Mouse (Mus musculus) cerebellum, adult 8-10 months (tissue): Measurements from ENCODE around the gene Shld1.

Source experiments
- DNase-seq: peaks from one replicate; pipeline ENCODE4 v3.0.0; 2022

Gene Shld1

DNA sequence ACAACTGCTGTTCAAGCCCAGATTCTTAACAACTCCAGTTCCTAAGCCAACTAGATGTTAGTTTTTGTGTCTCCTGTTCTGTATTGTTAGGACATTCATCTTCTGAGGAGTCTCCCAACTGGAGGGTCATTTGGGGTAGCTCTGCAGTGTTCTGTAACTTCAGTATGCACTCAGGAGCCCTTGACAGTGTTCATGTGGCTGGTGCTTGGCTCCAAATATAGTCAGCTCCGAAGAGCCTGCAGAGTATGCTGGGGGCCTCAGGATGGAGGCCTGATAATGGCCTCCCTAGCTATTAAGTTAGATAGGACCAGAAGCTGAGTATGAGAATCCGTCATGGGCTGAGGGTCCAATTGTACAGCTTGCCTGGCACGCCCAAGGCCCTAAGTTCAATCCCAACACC is 7.2 kb downstream of the Shld1 start:
- no peak for DNase-seq

DNA sequence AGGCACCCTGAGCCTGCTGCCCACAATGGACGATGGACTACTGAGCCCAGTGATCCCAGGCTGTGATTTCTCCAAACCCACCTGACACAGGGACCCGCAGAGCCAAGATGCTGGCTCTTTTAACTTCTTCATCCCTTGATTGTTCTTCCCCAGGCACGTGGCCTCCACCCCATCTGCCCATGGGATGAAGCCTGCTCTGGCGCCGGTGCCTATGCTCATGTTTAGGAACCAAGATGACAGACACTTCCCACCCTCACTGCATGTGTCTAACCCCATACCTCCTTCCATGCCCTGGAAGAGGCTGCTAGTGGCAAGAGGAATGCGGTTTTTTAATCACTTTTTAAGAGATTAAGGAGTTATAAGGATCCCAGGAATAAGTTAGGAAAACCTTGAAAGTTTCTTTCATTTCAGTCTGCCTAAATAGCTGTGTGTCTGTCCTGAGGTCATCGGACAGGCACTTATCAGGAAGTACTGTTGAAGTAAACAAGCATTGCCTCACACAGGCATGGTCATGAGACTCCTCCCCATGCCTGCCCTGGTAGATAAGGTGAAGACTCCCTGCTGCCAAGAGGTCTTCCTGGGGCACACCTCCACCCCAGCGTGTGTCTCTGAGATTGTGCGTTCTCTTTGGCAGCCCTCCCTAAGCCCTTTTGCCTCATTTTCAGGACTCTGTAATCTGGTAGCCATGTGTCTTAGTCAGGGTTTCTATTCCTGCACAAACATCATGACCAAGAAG is 8.8 kb downstream of the Shld1 start:
- DNase-seq = no peak

DNA sequence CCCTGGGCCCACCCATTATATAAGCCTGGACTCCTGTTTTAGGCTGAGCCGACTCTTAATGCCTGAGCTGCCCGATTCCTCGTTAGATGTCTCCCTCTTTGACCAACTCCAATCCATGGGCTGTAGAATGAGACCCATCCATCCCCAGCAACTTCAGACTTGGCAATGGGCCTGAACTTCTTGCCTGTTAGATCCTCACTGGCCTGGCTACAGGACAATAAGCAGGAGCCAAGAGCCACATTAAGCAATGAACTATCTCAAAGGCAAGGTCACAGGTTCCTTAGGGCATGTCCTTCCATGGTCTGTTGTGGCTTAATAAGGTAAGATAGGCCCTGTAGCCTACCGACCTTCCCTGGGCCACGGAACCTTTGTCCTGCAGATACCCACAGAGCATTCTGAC is 9.8 kb downstream of the Shld1 start:
- DNase-seq = no peak

DNA sequence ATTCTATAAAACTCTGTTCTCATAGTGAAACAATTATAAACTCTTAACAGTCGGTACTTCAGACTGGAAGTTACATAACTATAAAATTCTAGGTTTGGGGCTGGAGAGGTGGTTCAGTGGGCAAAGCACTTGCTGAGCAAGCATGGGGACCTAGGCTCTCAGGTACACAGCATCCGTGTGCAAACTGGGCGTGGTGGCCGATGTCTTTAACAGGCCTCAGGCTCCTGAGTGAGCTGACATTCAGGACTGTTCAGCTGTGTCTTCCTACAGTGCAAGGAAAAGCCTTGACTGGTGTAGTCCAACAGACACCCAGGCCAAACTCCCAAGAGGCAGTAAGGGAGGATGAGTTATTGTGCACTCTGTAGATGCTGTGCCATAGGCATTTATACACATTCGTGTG is 10.5 kb downstream of the Shld1 start:
- no peak for DNase-seq

DNA sequence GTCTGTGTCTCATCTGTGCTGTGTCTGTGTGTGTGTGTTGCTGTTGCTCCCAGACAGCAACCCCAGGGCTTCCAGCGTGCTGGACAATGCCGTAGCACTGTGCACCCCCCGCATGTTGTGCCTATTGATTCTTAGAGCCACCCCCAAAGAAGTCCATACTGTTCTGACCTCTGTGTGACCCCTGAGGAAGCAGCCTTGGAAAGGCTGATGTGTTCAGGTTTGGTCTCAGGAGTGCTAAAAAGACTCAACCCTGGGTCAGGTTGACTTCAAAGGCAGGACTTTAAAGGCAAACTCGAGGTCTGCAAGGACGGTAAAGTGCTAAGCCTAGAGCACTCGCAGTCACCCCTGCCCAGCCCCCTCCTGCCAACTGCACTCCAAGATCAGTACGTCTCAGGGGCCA is 11.0 kb downstream of the Shld1 start:
- DNase-seq = no peak

DNA sequence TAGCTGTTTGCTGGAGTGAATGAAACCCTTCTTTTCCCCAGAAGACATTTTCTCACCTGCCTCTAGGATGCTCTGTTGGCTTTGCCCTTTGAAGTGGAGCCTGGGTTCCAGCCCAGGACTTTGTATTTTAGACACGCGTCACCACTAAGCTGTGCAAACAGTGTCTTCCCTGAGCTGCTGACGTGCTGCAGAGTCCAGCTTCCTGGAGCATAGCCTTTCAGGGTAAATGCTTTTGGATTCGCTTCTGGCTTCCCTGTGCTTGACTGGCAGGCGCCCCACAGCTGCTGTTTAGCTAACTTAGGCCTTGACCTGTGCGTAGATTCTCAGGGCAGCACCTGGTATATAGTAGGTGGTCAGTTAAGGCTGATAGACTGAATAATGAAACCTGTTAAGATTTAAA is 11.7 kb downstream of the Shld1 start:
- no peak for DNase-seq

DNA sequence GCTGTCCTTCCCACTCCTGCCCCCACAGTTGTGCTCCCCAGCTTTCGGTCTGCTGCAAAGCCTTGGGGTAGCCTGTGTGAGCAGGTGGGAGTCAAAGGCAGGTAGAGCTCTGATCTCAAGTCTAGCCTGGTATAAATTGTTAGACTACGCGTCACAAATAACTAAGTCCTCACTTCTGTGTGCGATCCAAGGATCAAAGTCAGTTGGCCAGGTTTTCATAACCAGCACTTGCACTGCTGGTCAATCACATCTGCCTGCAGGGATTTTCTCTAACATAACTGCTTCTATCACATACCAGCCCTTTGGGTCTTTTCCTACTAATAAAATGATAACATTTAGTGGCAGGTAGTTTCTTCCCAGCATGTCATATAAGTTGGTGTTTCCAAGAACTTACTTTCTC is 14.2 kb downstream of the Shld1 start:
- DNase-seq = no peak

DNA sequence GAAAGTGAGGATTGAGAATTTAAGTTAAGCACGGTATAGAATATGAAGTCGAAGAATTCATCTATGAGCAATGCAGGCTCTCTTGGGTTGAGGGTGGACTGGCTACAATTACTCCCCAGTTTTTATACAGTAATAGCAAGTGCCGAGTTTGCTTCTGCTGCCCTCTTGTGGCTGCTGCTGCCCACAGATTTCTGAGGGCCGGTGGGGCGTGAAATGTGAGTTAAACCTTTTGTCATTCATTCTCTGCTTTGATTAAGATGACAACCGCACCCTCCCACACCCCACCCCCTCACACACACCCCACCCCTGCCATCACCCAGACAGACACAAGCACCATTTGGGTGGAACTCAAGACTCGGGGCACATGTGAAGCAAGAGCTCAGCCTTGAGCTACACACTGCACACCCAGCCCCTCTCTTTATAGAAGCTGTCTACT is 14.7 kb downstream of the Shld1 start:
- DNase-seq = peak; percentile 73

DNA sequence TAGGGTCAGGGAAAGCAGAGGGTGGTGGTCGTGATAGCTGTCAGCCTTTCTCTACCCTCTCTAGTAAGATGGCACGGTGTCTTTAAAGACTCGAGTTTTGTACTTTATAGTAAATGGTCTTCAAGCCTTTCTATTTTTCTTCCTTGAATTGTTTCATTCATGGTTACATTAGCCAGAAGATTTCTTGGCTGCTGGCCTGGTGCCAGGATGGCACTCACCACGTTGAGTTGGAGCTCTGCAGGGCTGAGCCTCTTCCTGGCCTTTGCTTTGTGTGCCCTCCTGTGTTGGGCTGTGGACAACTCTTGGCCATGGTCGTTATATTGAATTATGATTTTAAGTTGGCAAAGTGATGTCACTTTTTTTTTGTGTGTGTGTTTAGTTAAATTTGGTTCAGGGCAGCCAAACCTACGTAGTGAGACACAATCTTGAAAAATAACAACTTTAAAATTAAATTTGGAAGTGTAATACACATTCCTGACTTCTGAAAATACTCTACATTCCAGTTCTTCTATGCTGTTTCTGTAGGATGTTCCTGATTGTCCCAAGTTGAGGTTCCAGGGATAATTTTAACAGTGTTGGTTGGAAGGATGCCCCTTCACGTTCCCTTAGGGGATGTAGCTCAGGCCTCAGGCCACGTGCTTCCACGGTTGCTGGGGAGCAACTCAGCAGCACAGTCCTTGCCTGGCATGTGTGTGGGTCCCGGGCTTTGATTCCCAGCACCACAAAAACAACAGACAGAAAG is 18.7 kb downstream of the Shld1 start:
- no peak for DNase-seq

DNA sequence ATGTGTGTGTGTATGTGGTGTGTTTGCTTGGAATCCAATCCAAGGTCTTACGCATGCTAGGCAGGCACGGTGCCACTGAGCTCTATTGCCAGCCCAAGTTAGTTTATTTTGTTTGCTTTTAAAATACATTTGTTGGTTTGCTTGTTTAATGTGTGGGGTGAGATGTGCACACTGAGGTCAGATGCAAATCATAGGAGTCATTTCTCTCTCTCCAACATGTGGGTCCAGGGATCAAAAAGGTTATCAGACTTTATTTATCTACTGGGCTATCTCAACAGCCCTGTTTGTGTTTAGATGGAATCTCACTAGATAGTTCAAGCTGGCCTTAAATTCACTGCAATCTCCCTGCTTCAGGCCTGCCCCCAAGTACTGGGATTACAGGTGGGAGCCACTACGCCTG is 19.6 kb downstream of the Shld1 start:
- no peak for DNase-seq

DNA sequence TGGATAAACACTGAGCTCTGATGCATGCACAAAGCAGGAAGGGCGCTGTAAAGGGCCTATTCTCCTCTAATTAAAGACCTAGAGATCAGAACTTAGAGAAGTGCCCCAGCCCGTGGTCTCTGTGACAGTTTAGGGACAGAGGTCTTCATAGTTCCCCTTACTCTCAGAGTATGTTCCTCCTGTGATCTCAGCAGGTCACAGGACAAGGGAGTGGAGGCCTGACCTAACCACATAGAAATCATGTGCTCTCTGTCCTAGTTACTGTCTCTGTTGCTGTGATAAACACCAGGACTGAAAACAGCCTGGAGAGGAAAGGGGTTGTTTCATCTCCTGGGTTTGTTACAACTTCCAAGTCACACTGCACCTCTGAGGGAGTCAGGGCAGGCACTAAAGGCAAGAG is 23.8 kb downstream of the Shld1 start:
- no peak for DNase-seq

DNA sequence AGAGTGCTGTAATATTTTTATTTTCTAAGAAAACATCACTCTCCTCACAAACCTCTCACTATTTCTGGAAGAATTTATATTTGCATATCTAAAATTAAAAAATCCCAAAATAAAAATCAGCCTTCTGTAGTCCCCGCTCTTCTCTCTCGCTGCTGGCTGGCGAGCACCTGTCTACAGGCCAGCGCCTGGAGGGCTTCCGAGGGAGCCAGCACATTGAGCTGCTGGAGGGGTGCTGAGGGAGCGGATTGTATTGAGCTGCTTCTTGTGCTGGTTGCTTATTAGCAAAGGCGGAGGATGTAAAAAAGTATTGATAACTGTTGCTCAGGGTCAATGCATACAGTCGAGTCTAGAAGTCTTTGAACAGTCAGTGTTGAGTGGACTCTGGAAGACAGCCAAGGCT is 25.3 kb downstream of the Shld1 start:
- DNase-seq = no peak

DNA sequence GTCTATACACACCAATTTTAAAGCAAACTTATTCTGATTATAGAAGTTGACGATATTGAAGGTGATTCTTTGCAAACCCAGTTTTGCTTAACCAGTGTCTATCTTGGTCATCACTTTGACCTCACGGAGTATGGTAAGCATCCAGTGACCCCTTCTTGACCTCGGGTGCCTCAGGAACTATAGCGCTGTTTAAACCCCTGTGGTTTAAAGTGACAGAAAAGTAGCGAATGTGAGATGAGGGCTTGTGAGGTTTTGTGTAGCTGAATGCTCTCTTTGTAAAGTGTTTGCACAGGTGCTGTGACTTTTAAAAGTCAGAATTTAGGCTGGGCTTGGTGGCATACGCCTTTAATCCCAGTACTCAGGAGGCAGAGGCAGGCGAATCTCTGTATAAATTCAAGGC is 27.8 kb downstream of the Shld1 start:
- no peak for DNase-seq

DNA sequence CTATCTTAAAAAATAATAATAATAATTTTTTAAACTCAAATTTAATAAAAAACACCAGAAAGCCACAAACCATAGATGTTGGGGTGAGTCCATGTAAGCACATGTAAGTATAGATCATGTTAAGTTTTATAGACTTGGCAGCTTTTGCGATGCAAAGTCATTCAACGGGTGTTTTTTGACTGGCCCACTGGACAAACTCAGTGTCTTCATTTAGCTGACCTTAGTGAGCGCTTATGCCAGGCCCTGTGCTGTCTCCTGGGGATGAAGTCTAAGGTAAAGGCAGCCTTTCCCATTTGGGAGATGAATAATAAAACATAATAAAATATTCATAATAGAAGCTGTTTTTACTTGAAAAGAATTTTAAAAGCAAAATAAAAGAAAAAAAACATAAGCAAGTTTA is 28.2 kb downstream of the Shld1 start:
- DNase-seq = no peak

DNA sequence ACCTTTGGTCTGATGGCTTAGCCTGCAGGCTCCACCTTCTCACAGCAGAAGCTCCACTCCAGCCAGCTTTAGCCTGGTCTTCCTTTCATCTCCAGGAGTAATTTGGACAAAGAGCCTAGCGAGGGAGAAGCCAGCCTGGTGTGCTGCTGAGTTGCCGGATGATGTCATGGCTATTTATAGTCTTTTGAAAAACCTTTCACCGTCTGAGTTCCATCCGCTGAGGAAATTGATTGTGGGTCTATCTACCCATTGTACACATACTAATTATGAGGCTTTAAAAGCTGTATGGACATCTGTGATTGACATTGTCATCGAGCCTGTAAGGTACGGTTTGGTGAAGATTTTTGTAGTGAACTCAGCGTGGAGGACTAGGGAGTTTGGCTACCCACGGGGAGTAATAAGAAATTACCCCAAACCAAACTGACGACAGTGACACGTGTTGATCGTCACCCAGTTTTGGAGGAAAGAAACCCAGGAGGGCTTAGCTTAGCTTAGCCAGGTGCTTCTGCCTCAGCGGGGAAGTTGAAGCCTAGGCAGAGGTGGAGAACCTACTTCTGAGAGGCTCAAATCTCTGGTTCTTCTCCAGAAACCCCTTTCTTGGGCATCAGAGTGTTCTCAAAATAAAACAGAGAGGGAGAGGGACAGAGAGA is 28.8 kb downstream of the Shld1 start:
- peak; percentile 52 for DNase-seq

DNA sequence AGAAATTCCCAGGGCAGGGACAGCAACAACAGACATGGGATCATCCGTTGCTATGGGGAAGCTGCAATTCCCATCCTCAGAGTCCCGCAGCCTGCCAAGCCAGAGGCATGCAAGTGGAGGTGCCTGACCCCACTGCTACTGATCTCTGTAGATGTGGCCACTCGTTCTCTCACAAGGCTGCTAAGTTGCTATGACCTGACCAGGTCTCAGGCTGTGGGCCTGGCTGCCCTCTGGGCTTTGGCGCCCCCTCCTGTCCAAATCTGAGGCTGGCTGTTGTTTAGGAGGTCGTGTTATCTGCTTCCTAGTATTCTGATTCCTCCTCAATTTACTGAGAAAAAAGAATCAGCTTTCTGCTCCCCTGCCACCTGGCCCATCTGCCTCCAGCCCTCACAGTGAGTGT is 29.4 kb downstream of the Shld1 start:
- peak; percentile 77 for DNase-seq

DNA sequence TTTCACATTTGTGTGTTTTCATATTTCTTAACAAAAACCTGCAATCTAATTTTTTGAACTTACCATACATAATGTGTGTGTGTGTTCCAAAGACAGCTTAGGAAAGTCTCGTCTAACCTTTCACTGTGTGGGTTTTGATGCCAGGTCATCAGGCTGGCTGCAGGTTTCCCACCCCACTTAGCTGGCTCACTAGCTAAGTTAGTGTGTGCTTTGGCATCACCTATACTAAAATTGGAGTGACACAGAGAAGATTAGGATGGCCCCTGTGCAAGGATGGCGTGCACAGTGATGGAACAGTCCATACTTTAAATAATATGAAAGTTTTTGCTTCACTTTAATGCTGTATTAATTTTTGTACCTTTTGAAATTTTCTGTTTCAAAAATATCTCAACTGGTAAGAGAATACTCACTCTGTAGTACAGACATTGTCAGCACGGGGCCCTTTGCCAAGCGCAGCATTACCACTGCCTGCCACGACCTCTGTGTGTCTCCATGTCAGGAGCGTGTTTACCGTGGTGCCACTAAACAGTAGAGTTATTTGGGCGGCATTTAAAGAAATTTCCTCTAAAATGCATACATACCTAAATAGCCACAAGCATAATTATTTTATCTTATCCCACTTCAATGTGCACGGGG is 30.3 kb downstream of the Shld1 start:
- DNase-seq = peak; percentile 47

DNA sequence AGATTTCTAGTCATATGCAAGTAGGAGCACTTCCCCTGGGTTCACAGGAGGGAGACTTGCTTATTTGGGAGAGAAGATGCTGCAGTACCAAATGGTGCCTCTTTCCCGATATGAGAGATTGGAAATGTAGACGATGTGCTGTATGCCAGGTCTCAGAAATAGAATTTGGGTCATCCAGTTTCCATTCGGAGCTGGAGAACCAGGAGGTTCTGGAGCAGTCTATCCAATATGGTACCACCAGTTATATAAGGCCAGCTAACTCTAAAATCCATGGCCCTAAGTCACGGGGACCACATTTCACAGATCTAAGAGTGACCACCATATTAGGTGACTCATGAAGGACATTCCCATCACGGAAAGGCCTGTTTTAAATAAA is 30.8 kb downstream of the Shld1 start:
- DNase-seq = peak; percentile 43

DNA sequence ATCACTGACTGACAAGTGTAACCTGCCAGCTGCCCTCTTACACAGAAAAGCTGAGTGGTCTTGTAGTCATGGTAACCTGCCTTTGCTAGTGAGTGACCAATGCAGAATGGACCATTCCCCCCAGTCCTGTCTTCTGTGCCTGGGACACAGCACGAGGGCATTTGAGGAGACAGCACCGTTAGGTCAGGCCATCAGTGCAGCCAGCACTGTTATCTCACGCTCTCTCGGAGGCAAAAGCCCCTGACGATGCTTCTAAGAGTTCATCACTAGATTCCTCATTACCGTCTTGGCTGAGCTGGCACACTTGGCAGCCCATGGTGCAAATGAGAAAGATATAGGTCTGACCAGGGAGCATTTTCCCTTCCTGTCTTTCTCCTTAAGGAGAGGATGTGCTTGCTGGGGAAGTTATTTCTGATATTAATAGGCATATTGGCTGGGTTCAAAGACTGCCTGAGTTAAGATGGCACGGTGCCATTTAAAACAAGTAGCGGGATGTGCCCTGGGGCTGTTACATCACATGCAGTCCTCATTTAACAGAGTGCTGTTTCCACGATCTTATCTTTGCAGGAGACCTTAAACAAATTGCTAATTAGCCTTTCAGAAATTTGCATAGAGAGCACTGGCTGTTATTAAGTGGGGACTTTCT is 34.3 kb downstream of the Shld1 start:
- DNase-seq = peak; percentile 44

DNA sequence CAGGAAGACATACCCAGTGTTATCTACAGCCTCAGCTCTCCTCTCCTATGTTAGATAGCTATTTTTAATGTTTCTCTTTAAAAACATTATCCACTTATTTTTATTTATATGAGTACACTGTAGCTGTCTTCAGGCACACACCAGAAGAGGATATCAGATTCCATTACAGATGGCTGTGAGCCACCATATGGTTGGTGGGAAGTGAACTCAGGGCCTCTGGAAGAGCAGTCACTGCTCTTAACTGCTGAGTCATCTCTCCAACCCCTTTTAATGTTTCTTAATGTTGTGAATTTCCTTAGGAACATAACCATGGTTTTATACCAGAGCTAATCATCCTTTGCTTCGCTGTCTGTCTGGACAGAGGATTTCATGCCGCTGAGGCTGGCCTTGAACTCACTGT is 35.1 kb downstream of the Shld1 start:
- no peak for DNase-seq

DNA sequence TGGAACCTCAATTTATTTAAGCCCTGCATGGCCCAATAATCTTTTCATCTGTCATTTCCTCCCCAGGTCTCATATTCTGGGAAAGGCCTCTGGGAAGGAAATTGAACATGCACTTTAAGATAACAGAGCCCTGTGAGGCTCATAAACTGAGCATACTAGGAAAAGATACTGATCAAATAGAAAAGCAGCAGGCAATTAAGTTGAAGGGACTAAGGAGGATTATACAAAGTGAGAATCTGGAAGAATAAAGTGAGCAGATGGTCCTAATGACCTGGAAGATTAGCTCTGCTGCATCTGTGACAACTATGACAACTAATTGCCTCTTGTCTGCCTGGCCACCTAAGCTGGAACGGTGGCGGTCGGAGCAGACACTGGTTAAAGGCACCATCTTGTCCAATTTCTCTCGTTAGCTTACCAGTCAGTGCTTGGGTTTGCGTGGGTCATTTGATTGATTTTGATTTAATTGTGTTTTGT is 37.3 kb downstream of the Shld1 start:
- DNase-seq = no peak

DNA sequence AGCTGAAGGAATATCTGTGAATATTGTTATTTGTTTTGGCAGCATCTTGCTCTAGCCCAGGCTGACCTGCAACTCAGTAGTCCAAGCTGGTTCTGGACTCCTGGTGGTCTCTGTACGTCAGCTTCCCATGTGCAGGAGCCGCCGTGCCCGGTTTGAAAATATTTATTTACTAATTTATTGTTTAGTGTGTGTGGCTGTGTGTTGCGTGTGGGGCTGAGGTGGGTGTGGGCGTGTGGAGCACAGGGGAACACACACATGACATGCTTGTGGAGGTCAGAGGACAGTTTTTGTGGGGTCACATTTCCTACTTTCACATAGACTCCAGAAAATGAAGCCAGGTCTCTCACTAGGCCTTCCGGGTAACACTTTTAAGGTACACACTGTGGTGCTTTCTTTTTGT is 37.8 kb downstream of the Shld1 start:
- no peak for DNase-seq

DNA sequence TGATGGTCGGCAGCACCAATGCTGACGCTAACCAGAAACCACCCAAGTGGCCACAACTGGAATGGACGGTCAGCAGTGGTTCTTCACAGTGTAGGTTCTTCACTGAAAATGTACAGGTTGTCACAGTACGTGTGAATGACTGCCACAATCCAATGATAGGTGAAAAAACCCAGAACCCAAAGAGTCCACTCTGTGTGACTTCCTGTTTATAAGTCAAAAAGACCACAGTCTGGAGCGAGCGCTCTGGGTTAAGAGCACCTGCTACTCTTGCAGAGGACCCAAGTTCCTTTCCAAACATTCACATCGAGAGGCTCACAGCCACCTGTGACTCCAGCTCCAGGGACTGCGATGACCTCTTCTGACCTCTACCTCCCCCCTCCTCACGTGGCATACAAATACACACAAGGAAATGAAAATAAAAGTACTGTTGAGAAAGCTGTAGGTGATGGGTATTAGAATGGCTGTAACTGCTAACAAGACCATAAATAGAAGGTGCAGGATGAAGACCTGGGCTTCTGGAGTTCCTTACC is 38.7 kb downstream of the Shld1 start:
- no peak for DNase-seq
